Mouse (Mus musculus) heart, adult 2 months (tissue): ENCODE data around the gene Vmn1r193. TPM values are rescaled to one million over a fixed set of nuclear protein-coding genes. Genes with fewer than 3 reads are reported as not detected.

Source experiments
- DNase-seq, 2 experiments: peaks; one replicate each; pipeline ENCODE4 v3.0.0; 2021
- H3K27ac ChIP-seq: fragments of 200-600 bp; 2 replicates; pipeline ENCODE4 v1.8.1; 2022
- H3K27me3 ChIP-seq: fragments of 200-500 bp; 2 replicates; pipeline ENCODE4 v1.6.1; 2012; ENCODE audit warnings: mild to moderate bottlenecking, low read length, inconsistent platforms, mixed read lengths; ENCODE audit not compliant: control insufficient read depth, insufficient read depth
- H3K36me3 ChIP-seq: fragments of 200-500 bp; 2 replicates; pipeline ENCODE4 v1.6.1; 2012; ENCODE audit warnings: low read length, inconsistent platforms; ENCODE audit not compliant: control insufficient read depth, insufficient read depth
- H3K4me1 ChIP-seq: fragments of 200-500 bp; 2 replicates; pipeline ENCODE4 v1.6.1; 2011; ENCODE audit warnings: low read length; ENCODE audit not compliant: control insufficient read depth, insufficient read depth
- H3K4me3 ChIP-seq: fragments of 200-600 bp; 2 replicates; pipeline ENCODE4 v1.8.1; 2022
- H3K79me2 ChIP-seq: fragments of 200-500 bp; replicated peaks from 2 replicates; pipeline ENCODE4 v1.6.1; 2012; ENCODE audit warnings: mild to moderate bottlenecking, inconsistent platforms, low read length, moderate library complexity, mixed read lengths; ENCODE audit not compliant: control insufficient read depth, insufficient read depth
- H3K9ac ChIP-seq: fragments of 200-500 bp; 2 replicates; pipeline ENCODE4 v1.6.1; 2012; ENCODE audit warnings: low read depth, mild to moderate bottlenecking, control low read depth, inconsistent platforms, low read length, mixed read lengths
- CTCF ChIP-seq: fragments of 200-600 bp; IDR thresholded peaks from 2 replicates; pipeline ENCODE4 v1.8.1; 2022; ENCODE audit warnings: antibody characterized with exemption, mild to moderate bottlenecking, moderate library complexity
- EP300 ChIP-seq: fragments of 200-500 bp; IDR thresholded peaks from 2 replicates; pipeline ENCODE4 v1.6.1; 2011; ENCODE audit warnings: low read depth, low read length, control low read depth; ENCODE audit not compliant: insufficient read depth
- POLR2A ChIP-seq: fragments of 200-500 bp; IDR thresholded peaks from 2 replicates; pipeline ENCODE4 v1.6.1; 2011; ENCODE audit warnings: mild to moderate bottlenecking, low read depth, low read length, control low read depth; ENCODE audit not compliant: insufficient read depth
- WGBS: fragments of 180-500 bp; shearing (Covaris S2); methylation state at CpG from one replicate; pipeline ENCODE4 v1.1.7; 2018; 5-methylcytosine and 5-hydroxymethylcytosine counted together
- intact Hi-C: fragments of 180-260 bp; cut with DNase I; formaldehyde crosslinking; loops from one replicate; pipeline ENCODE4 v1.15.1; 2025
- microRNA-seq, 2 experiments: library from miRNA; unstranded; fragments of <30 nt; microRNA quantifications; one replicate each; pipeline ENCODE4 v1.2.0; 2021
- polyA plus RNA-seq: library from polyadenylated mRNA; depleted of rRNA; stranded (reverse); fragments of >200 nt; gene quantifications from 2 replicates; pipeline ENCODE4 v1.2.3, GENCODE M21; 2012; rRNA removed
- total RNA-seq, 2 experiments: library from RNA; stranded (reverse); gene quantifications; 2 replicates each; pipeline ENCODE4 v1.2.3; 2021

Vmn1r193 gene
- total and polyA plus RNA-seq, 3 experiments, result not detected

- DNase-seq, result no peak
- H3K4me1 ChIP-seq, result no peaks in the 10 kb centered on the region
- TF ChIP-seq CTCF (no peak), EP300 (no peak), POLR2A (no peak)
- no peaks in the 10 kb centered on the region for H3K27me3 ChIP-seq
- no peak overlapping the region for H3K4me3 ChIP-seq
- H3K9ac ChIP-seq, result no peak overlapping the region
- H3K36me3 ChIP-seq, result no peaks in the 10 kb centered on the region
- WGBS, result 74% methylated on average over 2 of the region's 2 CpGs
- intact Hi-C loops, result no loop called here
- H3K27ac ChIP-seq, result no peak overlapping the region
- H3K79me2 ChIP-seq, result no peaks in the 10 kb centered on the region
Observed at GRCm38 (mm10) chr13:22189313-22189712, 33.6 kb downstream of the Vmn1r193 start.

- H3K9ac ChIP-seq, result no peak within 1 kb of the TSS
- intact Hi-C loops, result no loop called here
Observed at GRCm38 (mm10) chr13:22183869-22184268, 39.1 kb downstream of the Vmn1r193 start, which contains the start of gene Vmn1r191. Gene Vmn1r191 (minus strand): TSS chr13:22183969.

GRCm38 (mm10) chr13:22168416-22168815, 54.5 kb downstream of the Vmn1r193 start:
- Histone ChIP-seq H3K9ac (no peak overlapping the region), H3K4me3 (no peak overlapping the region), H3K27me3 (no peaks in the 10 kb centered on the region), H3K27ac (no peak overlapping the region), H3K36me3 (no peaks in the 10 kb centered on the region), H3K79me2 (no peaks in the 10 kb centered on the region), H3K4me1 (no peaks in the 10 kb centered on the region)
- peak; percentile 15 to 39 for DNase-seq
- intact Hi-C loops, result no loop called here
- 82% methylated on average over 15 of the region's 15 CpGs for whole genome bisulfite sequencing
- no peak for TF ChIP-seq POLR2A
- TF ChIP-seq EP300, result no peak
- no peak for TF ChIP-seq CTCF

More at GRCm38 (mm10) chr13:22183869-22184268, 39.1 kb downstream of the Vmn1r193 start, which contains the start of gene Vmn1r191:
- TF ChIP-seq POLR2A (no peak), EP300 (no peak), CTCF (no peak)
- Histone ChIP-seq H3K27me3 (no peaks in the 10 kb centered on the region), H3K4me3 (no peak within 1 kb of the TSS), H3K36me3 (no peaks in the 10 kb centered on the region), H3K4me1 (no peaks in the 10 kb centered on the region), H3K27ac (no peak within 1 kb of the TSS), H3K79me2 (no peaks in the 10 kb centered on the region)
- no peak for DNase-seq
- WGBS, result 56% methylated on average over 1 of the region's 1 CpGs

Small RNAs within 50 kb of the gene (microRNA-seq; reads per million reads assigned to microRNA genes)
- gene Gm23282, result 0 reads per million in 2 experiments
- 0 reads per million in 2 experiments for gene Gm25084

Other genes with a start within 250 kb of the Vmn1r193 start
- not detected for gene Pom121l2, start 242.0 kb downstream of the Vmn1r193 start, total RNA-seq
- 0.06 TPM in 2 replicates for gene Pom121l2, start 242.0 kb downstream of the Vmn1r193 start, polyA plus RNA-seq
- not detected for gene Prss16, start 213.4 kb downstream of the Vmn1r193 start, total RNA-seq
- gene Prss16, start 213.4 kb downstream of the Vmn1r193 start, polyA plus RNA-seq, result 0.23 TPM in 1 of 2 replicates, not detected in the other
- gene Hist1h2ah, start 187.6 kb downstream of the Vmn1r193 start, total RNA-seq, result 1 to 10 TPM; 8.1 to 10.0 TPM
- gene Hist1h2ah, start 187.6 kb downstream of the Vmn1r193 start, polyA plus RNA-seq, result 1.1 TPM in 1 of 2 replicates, not detected in the other
- gene Hist1h2bk, start 187.3 kb downstream of the Vmn1r193 start, total RNA-seq, result 10 to 100 TPM in 1 of 2 experiments, 1 to 10 TPM in 1; 7.3 to 10.0 TPM
- gene Hist1h2bk, start 187.3 kb downstream of the Vmn1r193 start, polyA plus RNA-seq, result not detected in 2 replicates
- gene Hist1h4i, start 181.8 kb downstream of the Vmn1r193 start, total RNA-seq, result 10 to 100 TPM; 11.9 to 18.1 TPM
- gene Hist1h4i, start 181.8 kb downstream of the Vmn1r193 start, polyA plus RNA-seq, result 5.8 and 8.3 TPM in 2 replicates
- 1 to 10 TPM; 1.7 to 4.3 TPM for gene Hist1h2ag, start 180.2 kb downstream of the Vmn1r193 start, total RNA-seq
- not detected in 2 replicates for gene Hist1h2ag, start 180.2 kb downstream of the Vmn1r193 start, polyA plus RNA-seq
- 1 to 10 TPM; 2.8 to 3.6 TPM for gene Hist1h2bj, start 179.9 kb downstream of the Vmn1r193 start, total RNA-seq
- gene Hist1h2bj, start 179.9 kb downstream of the Vmn1r193 start, polyA plus RNA-seq, result 0.59 TPM in 1 of 2 replicates, not detected in the other
- not detected for gene Vmn1r188, start 138.7 kb downstream of the Vmn1r193 start, total RNA-seq
- not detected in 2 replicates for gene Vmn1r188, start 138.7 kb downstream of the Vmn1r193 start, polyA plus RNA-seq
- gene Vmn1r189, start 117.3 kb downstream of the Vmn1r193 start, total RNA-seq, result not detected
- gene Vmn1r189, start 117.3 kb downstream of the Vmn1r193 start, polyA plus RNA-seq, result not detected in 2 replicates
- not detected for gene Vmn1r191, start 39.2 kb downstream of the Vmn1r193 start, total RNA-seq
- not detected in 2 replicates for gene Vmn1r191, start 39.2 kb downstream of the Vmn1r193 start, polyA plus RNA-seq
- gene Vmn1r192, start 32.0 kb downstream of the Vmn1r193 start, total RNA-seq, result not detected
- gene Vmn1r192, start 32.0 kb downstream of the Vmn1r193 start, polyA plus RNA-seq, result not detected in 2 replicates
- gene Vmn1r194, start 21.1 kb upstream of the Vmn1r193 start, total RNA-seq, result not detected
- gene Vmn1r194, start 21.1 kb upstream of the Vmn1r193 start, polyA plus RNA-seq, result not detected in 2 replicates
- not detected for gene Vmn1r195, start 47.4 kb upstream of the Vmn1r193 start, total RNA-seq
- not detected in 2 replicates for gene Vmn1r195, start 47.4 kb upstream of the Vmn1r193 start, polyA plus RNA-seq
- not detected for gene Vmn1r196, start 66.8 kb upstream of the Vmn1r193 start, total RNA-seq
- not detected in 2 replicates for gene Vmn1r196, start 66.8 kb upstream of the Vmn1r193 start, polyA plus RNA-seq
- gene Vmn1r197, start 101.4 kb upstream of the Vmn1r193 start, total RNA-seq, result not detected
- not detected in 2 replicates for gene Vmn1r197, start 101.4 kb upstream of the Vmn1r193 start, polyA plus RNA-seq
- not detected for gene Vmn1r198, start 127.2 kb upstream of the Vmn1r193 start, total RNA-seq
- not detected in 2 replicates for gene Vmn1r198, start 127.2 kb upstream of the Vmn1r193 start, polyA plus RNA-seq
- gene Vmn1r199, start 156.7 kb upstream of the Vmn1r193 start, total RNA-seq, result not detected
- gene Vmn1r199, start 156.7 kb upstream of the Vmn1r193 start, polyA plus RNA-seq, result not detected in 2 replicates
- not detected for gene Vmn1r200, start 167.2 kb upstream of the Vmn1r193 start, total RNA-seq
- gene Vmn1r200, start 167.2 kb upstream of the Vmn1r193 start, polyA plus RNA-seq, result not detected in 2 replicates
- gene Vmn1r201, start 248.8 kb upstream of the Vmn1r193 start, total RNA-seq, result not detected
- not detected in 2 replicates for gene Vmn1r201, start 248.8 kb upstream of the Vmn1r193 start, polyA plus RNA-seq